Mouse (Mus musculus): ENCODE measurements around the gene Rcbtb2.

The Rcbtb2 gene

DNA sequence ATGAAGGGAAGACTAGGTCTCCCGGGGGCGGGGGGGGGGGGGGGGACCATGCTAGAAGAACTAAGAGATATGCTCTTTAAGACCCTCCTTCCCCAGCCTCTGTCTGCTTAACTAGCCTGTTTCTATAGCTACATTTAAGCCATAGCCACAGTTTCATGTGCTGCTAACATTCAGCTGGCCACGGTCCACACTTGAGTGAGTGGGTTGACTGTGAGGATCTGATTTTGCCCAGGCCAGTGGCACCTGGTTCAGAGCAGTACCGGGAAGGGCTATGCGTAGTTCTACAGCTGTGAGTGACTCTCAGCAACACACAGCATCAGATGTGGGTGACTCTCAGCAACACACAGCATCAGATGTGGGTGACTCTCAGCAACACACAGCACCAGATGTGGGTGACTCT, 38.5 kb downstream of the Rcbtb2 start:
- DNase-seq, result no peak

DNA sequence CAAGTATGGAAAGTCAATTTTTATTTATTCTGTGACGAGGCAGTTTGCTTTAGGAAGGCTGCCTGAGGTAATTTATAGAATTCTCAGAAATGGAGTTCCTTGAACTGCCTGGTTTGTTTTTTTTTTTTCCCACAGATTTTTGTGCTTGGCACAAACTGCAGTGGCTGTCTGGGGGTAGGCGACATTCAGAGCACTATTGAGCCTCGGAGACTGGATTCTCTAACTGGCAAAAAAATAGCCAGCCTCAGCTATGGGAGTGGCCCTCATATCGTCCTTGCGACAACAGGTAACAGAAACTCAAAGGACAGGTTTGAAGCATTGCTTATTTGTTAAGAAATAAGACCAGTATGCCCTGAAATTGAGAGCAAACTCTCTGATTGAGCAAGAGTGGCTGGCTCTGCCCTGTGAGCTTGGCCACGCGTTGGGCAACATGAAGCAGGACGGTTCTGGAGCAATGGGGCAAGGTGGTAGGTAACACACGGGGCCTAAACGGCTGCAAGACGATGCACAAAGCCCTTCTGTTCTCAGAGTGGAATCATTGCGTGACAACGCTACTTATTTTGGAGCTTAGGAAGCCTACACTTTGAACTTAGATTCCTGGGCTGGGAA, 39.5 kb downstream of the Rcbtb2 start:
- DNase-seq, result no peak

DNA sequence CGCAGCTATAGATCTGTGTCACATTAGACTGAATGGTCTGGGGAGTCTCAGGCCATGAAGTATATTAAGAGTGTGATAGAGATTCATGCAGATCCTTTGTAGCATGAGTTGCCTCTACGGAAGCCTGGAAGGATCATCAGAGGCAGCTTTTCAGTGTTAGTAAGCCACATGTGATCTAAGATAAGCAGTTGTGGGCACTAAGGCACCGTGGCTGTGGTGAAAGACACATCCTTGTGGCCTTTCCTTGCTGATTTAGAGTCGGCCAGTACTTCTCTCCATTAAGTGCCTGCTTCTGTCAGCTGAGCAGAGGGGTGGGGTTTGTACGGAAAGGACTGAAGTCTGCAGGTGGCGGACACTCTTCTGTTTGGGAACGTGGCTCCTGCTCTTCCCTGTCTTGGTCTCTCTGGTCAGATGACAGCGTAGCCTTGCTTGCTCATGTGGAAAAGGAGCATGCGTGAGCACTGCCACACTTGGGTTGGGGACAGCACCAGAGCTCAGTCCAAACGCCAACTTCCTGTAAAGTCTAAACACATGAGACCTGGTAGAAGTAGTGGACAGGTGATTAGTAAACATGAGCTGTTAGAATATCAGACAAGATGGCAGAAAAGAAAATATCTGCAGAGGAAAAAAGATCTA, 40.6 kb downstream of the Rcbtb2 start:
- no peak for DNase-seq

DNA sequence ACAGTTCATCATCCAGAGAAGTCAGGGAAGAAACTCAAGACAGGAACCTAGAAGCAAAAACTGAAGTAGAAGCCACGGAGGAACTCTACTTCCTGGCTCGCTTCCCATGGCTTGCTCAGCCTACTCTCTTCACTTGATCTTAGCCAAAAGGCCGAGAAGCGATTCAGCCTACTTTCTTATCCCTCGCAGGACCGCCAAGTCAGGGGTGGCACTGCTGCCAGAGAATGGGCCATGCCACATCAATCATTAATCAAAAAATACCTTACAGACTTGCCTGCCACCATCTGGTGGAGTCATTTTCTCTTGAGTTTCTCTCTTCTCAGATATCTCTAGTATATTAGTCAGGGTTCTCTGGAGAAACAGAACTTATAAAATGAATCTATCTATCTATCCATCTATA, 42.3 kb downstream of the Rcbtb2 start:
- no peak for DNase-seq

DNA sequence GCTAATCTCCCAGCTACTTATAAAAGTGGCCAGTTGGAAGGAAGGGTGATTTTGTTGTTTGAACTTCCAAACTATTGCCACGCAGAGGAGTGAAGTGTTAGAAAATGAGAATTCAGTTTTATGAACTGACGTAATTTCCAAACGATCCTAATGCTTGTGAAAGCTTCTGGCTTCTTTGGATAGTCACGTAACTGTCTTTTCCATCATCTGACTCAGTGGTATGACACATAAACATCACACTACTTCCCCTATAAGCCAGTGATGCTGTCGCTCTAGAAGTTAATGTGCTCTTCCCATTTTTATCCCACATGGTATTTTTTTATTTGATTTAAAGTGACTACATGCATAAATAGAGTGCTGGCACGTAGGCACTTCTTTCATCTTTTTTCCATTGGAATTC, 45.8 kb downstream of the Rcbtb2 start:
- DNase-seq, result no peak

DNA sequence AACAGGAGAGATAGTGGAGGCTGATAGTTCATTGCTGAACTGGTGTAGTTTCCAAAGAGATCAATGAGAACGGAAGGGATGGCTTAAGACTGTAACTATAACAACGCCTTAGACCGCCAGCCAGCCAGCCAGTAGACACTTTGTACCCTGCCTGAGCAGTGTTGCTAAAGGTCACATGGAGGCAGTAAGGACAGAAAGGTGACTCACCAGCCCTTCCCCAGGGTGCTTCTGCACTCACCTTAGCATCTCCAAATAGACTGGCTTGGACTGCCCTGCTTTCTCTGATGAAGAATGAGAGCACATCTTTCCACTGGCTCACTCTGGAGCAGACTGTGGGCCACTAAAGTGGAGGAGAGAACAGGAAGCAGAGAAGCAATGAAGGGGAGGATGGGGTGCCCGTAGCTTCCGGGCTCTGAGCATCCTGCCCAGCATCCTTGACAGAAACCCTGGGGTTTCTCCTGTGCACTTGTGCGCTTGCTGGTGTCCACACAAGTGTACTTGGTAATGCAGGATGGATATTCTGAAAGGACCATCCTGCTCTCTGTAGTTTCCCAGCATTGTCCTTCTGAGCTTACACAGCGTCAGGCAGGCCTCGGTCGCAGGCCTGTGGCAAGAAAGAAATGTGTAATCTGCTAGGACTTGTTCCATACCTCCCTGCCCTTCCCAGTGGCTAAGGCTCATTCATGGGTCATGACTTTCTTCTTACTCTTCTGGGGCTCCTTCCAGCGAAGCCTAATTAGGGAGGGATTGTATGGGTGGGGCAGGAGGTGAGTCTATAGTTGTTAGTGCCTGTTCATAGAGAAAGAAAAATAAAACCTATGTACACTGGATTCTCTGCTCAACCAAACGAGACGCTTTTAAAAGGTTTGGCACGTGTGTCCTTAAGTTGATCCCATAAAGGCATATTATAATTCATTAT, 47.3 kb downstream of the Rcbtb2 start:
- no peak for DNase-seq

GRCm38 (mm10) chr14:73172196-73173011, 49.6 kb downstream of the Rcbtb2 start:
- DNase-seq, result peak; percentile 65 to 74

GRCm38 (mm10) chr14:73173662-73174061, 50.8 kb downstream of the Rcbtb2 start:
- no peak for DNase-seq

DNA sequence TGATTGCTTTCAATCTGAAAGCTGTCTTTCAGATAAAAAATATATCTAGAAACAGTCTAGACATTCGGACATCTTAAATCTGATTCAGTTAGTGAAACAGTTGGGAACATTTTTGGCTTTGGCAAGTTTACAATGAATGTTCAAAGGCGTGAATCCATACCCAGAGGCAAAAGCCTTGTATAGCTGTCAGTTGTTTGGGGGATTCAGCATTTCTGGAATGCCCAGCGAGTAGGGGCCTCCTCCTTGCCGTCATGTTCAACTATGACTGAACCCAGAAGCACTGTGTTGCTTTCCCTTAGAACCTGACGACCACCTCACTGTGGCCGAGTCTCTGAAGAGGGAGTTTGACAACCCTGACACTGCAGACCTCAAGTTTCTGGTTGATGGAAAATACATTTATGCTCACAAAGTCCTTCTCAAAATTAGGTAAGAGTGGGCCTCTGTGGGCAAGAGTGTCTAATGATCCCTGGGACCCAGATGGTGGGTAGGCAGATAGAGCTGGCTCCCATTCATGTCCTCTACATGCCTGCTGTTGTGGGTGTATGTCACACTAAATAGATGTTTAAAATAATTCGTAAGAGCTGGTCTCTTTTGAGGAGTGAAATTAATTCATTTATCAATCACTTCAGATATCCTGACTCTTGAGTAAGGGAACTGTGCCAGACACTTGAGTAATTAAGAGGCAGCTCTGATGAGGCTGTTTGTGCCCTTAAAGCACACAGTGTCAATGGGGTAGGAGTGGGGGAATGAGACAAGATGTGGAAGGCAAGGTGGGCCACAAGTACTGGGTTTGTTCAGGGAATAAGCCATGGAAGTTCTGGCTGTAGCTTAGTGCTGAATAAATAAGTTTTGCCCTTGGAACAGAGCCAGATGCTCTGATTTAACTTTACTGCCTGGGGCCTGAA, 51.5 kb downstream of the Rcbtb2 start:
- DNase-seq, result no peak

DNA sequence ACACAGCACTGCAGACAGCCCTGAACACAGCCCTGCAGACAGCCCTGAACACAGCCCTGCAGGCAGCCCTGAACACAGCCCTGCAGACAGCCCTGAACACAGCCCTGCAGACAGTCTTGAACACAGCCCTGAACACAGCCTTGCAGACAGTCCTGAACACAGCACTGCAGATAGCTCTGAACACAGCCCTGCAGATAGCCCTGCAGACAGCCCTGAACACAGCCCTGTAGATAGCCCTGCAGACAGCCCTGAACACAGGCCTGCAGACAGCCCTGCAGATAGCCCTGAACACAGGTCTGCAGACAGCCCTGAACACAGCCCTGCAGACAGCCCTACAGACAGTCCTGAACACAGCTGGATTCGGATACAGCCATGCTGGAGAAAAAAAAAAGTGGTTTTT, 52.2 kb downstream of the Rcbtb2 start:
- no peak for DNase-seq

- DNase-seq, result no peak
Measured at GRCm38 (mm10) chr14:73175814-73176213, 53.0 kb downstream of the Rcbtb2 start.

DNA sequence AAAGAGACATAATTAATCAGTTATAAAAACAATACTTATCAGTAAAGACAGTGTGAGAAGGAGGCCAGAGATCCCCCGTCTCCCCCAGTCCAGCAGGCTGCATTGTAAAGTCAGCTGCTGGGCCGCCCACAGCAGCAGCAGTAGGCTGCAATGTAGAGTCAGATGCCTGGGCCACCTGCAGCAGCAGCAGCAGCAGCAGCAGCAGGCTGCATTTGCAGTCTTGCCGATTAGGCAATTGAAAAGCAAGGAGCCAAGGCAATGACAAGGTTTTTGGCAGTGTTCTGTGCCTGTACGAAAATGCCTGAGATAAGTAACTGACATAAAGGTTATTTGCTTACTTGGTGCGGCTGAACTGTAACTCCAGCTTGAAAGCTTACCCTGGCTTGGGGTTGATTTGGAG, 53.4 kb downstream of the Rcbtb2 start:
- DNase-seq, result no peak

GRCm38 (mm10) chr14:73177961-73178360, 55.1 kb downstream of the Rcbtb2 start:
- DNase-seq, result no peak

GRCm38 (mm10) chr14:73179221-73179681, 56.4 kb downstream of the Rcbtb2 start:
- no peak for DNase-seq

- DNase-seq, result no peak
Measured at GRCm38 (mm10) chr14:73180671-73181070, 57.8 kb downstream of the Rcbtb2 start.

DNA sequence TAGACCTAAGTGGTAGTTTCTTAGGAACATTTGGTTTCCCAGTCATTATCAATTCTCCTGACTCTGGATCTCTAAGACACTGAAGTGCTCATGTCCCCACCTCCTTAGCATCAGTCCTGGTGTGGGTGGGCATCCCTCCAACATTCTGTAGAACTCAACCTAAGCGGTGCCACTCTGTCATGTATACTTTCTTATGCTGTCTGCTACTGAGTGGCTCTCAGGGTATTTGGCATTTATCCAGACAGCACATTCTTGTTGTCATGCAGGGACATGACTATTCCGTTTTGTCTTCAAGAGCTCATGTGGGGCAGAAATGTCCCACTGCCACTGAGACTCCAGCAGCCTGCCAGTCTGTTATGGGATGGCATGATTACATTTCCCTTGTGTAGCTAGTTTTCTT, 58.3 kb downstream of the Rcbtb2 start:
- DNase-seq, result no peak

DNA sequence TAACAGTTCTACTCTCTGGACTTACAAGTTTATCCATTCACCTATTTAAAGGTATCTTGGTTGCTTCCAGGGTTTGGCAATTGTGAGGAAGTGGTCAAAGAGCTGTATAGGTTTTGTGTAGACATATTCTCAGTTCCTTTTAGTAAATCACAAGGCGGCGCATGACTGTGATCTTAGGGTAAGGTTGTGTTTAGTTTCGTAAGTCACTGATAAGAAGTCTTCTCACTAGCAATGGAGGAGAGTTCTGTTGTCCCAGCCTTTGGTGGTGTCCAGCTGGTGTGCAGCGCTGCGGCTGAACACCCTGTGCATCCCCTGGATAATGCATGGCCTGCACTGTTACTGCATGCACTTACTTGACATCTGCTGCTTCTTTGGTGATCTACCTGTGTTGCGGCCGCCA, 64.0 kb downstream of the Rcbtb2 start:
- no peak for DNase-seq

GRCm38 (mm10) chr14:73199058-73199457, 76.2 kb downstream of the Rcbtb2 start:
- DNase-seq, result no peak

DNA sequence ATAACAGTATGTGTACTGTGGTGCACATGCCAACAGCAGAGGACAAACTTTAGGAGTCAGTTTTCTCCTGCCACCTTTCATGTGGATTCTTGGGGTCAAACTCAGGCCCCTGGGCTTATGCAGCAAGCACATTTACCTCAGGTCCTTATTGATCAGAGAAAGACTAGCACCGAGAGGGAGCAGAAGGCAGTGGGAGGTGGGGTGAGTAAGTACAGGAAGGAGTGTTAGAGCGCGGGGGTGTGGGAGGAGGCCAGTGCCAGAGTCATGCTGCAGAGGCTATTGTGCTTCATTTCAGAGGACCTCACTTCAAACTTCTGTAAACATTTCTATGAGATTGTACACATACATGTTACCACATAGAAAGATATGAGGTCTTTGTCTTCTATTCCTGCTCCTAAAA, 78.6 kb downstream of the Rcbtb2 start:
- no peak for DNase-seq

GRCm38 (mm10) chr14:73204016-73204415, 81.2 kb downstream of the Rcbtb2 start:
- peak; percentile 27 to 42 for DNase-seq

- DNase-seq, result no peak
Measured at GRCm38 (mm10) chr14:73209262-73209661, 86.4 kb downstream of the Rcbtb2 start.

GRCm38 (mm10) chr14:73210196-73210595, 87.4 kb downstream of the Rcbtb2 start:
- no peak for DNase-seq
